In genomic region chr3:51415098-51416072, GRCm38 (mm10) we compare ENCODE assay signal across 8 mouse cellular contexts. TPM values are rescaled to one million over a fixed set of nuclear protein-coding genes. Genes with fewer than 3 reads are reported as not detected.
A peak's percentile ranks its signal among the peaks of the same experiment; 100 is the strongest.
DNase-seq lines count a peak whose midpoint lies in the region; ATAC-seq and TF ChIP-seq lines count a peak whose summit lies in the region.

Gene Naa15 (plus strand): TSS chr3:51415148.

- H3K4me1 ChIP-seq in hindbrain, embryonic 15.5 days (replicated peaks) = peaks cover 35% of the 10 kb centered on the region

- no peaks in the 10 kb centered on the region for H3K27me3 ChIP-seq in Patski
- H3K27me3 ChIP-seq in hindbrain, embryonic 15.5 days = no peaks in the 10 kb centered on the region

- CTCF ChIA-PET in Patski (lab: Charles Lee) = interaction anchor here (10.2 kb wide), 1 partner anchor 42 kb away, joined by 89 read pairs; no protein-coding TSS in a partner anchor

- TF ChIP-seq CTCF in Patski (IDR thresholded peaks at IDR 0.05) = no peak

- WGBS in hindbrain, embryonic 15.5 days = 5% methylated on average over 43 of the region's 43 CpGs

- H3K9ac ChIP-seq in hindbrain, embryonic 15.5 days = peak within 1 kb of the TSS; percentile 95

- POLR2A ChIA-PET in Patski (lab: Charles Lee) = interaction anchor here (0.7 kb wide), 1 partner anchor 11 kb away, joined by 3 read pairs; no protein-coding TSS in a partner anchor

- H3K27ac ChIP-seq in hindbrain, embryonic 15.5 days (replicated peaks) = peak within 1 kb of the TSS; percentile 90

- peak; percentile 88 for DNase-seq in Patski (ENCODE audit: low read depth, low spot score)
- peak; percentile 96 to 98 for DNase-seq in cerebellum, postnatal 14 days
- DNase-seq in frontal cortex, postnatal 25 days (ENCODE audit: low spot score in 2 of 2) = peak; percentile 90 to 95
- peak; percentile 91 for DNase-seq in left cerebral cortex, adult 11 months (ENCODE audit: low spot score)
- DNase-seq in lung, postnatal 4 days = peak; percentile 97 to 98
- peak; percentile 93 for DNase-seq in retina, postnatal 7 days (ENCODE audit: low read depth, low spot score)
- peak; percentile 95 for DNase-seq in urinary bladder, adult 2 months (ENCODE audit: low spot score)

- no peaks in the 10 kb centered on the region for H3K36me3 ChIP-seq in hindbrain, embryonic 15.5 days

- no peaks in the 10 kb centered on the region for H3K9me3 ChIP-seq in hindbrain, embryonic 15.5 days

- ATAC-seq in Patski = peak; percentile 91
- peak; percentile 92 for ATAC-seq in hindbrain, embryonic 15.5 days (ENCODE audit: low FRiP score, low read depth)

- in situ Hi-C loops in Patski (cut with MboI; ENCODE audit: low pct_unique_long_range_greater_than_20kb) = no loop called here

- peak within 1 kb of the TSS; percentile 99 for H3K4me3 ChIP-seq in hindbrain, embryonic 15.5 days

- peak within 1 kb of the TSS; percentile 75 for H3K4me2 ChIP-seq in hindbrain, embryonic 15.5 days

RNA-seq across cellular contexts. Expression of gene Naa15, which starts in this region (rescaled TPM):
- 65.0 TPM for polyA plus RNA-seq in Patski (2021)
- 45.9 and 47.6 TPM in 2 replicates for polyA plus RNA-seq in hindbrain, embryonic 15.5 days (2015; fragmentation: Nextera tagmentation; extraction: Ambion mirVana)
- polyA plus RNA-seq in urinary bladder, adult 2 months (2012; rRNA removed) = 21.1 and 22.9 TPM in 2 replicates

Comparison
In these comparisons a context has a peak if more than half of its experiments do, and no peak if none do; other contexts are left out.
1. Peak in every context shown above with its lines: DNase-seq, ATAC-seq, H3K4me3 ChIP-seq and H3K27ac ChIP-seq.